Mouse (Mus musculus) myocyte (in vitro differentiated cells): ENCODE data around the gene Gm42791. TPM values are rescaled to one million over a fixed set of nuclear protein-coding genes. Genes with fewer than 3 reads are reported as not detected.

Experiments
- H3K27me3 ChIP-seq: one replicate; pipeline ENCODE4 v1.6.1; 2011; ENCODE audit not compliant: control insufficient read depth, insufficient read depth, insufficient read length
- H3K36me3 ChIP-seq: one replicate; pipeline ENCODE4 v1.6.1; 2011; ENCODE audit not compliant: control insufficient read depth, insufficient read depth
- H3K4me2 ChIP-seq: one replicate; pipeline ENCODE4 v1.6.1; 2011; ENCODE audit warnings: low read depth, control low read depth
- H3K4me3 ChIP-seq: one replicate; pipeline ENCODE4 v1.5.1; 2011; ENCODE audit warnings: mild to moderate bottlenecking, control low read depth, moderate library complexity
- H3K79me2 ChIP-seq: one replicate; pipeline ENCODE4 v1.6.1; 2011; ENCODE audit not compliant: control insufficient read depth, insufficient read depth
- H3ac ChIP-seq: one replicate; pipeline ENCODE4 v1.6.1; 2011; ENCODE audit not compliant: control insufficient read depth, insufficient read length
- CEBPB ChIP-seq: IDR thresholded peaks from 2 replicates; pipeline ENCODE4 v1.6.1; 2011; ENCODE audit warnings: mild to moderate bottlenecking, moderate library complexity; ENCODE audit not compliant: poor library complexity, insufficient read depth, severe bottlenecking
- E2F4 ChIP-seq: IDR thresholded peaks from one replicate; pipeline ENCODE4 v1.6.1; 2011; ENCODE audit warnings: mild to moderate bottlenecking, control low read depth, moderate library complexity; ENCODE audit not compliant: insufficient read depth
- MAX ChIP-seq: IDR thresholded peaks from one replicate; pipeline ENCODE4 v1.6.1; 2011; ENCODE audit warnings: low read depth, mild to moderate bottlenecking, control low read depth
- MYOD1 ChIP-seq, 3 experiments: IDR thresholded peaks; one replicate each; pipeline ENCODE4 v1.6.1; 2011; ENCODE audit warnings: control low read depth in 2 of 3, low read depth in 2 of 3, mild to moderate bottlenecking in 2 of 3, moderate library complexity in 1 of 3; ENCODE audit not compliant: insufficient read length in 2 of 3, control insufficient read depth in 1 of 3
- MYOG ChIP-seq, 3 experiments: IDR thresholded peaks; one replicate each; pipeline ENCODE4 v1.6.1; 2011; ENCODE audit warnings: control low read depth in 2 of 3, low read depth in 2 of 3, mild to moderate bottlenecking in 2 of 3; ENCODE audit not compliant: insufficient read length in 2 of 3, control insufficient read depth in 1 of 3, insufficient read depth in 1 of 3
- POLR2A ChIP-seq: IDR thresholded peaks from one replicate; pipeline ENCODE4 v1.6.1; 2011; ENCODE audit warnings: low read depth, mild to moderate bottlenecking, control low read depth, moderate library complexity; ENCODE audit not compliant: insufficient read length
- POLR2AphosphoS2 ChIP-seq: IDR thresholded peaks from one replicate; pipeline ENCODE4 v1.6.1; 2011; ENCODE audit warnings: low read depth, control low read depth; ENCODE audit not compliant: insufficient read length
- REST ChIP-seq: IDR thresholded peaks from one replicate; pipeline ENCODE4 v1.6.1; 2011; ENCODE audit warnings: mild to moderate bottlenecking, control low read depth, moderate library complexity; ENCODE audit not compliant: insufficient read depth, insufficient read length
- SRF ChIP-seq: IDR thresholded peaks from one replicate; pipeline ENCODE4 v1.6.1; 2011; ENCODE audit warnings: low read depth; ENCODE audit not compliant: control insufficient read depth, insufficient read length
- TCF12 ChIP-seq: IDR thresholded peaks from one replicate; pipeline ENCODE4 v1.6.1; 2011; ENCODE audit warnings: mild to moderate bottlenecking, control low read depth; ENCODE audit not compliant: poor library complexity, insufficient read depth, severe bottlenecking
- TCF3 ChIP-seq: IDR thresholded peaks from one replicate; pipeline ENCODE4 v1.6.1; 2011; ENCODE audit warnings: low read depth, control low read depth; ENCODE audit not compliant: insufficient read length
- USF1 ChIP-seq: IDR thresholded peaks from one replicate; pipeline ENCODE4 v1.6.1; 2011; ENCODE audit warnings: low read depth, mild to moderate bottlenecking, control low read depth, moderate library complexity
- polyA plus RNA-seq: library from polyadenylated mRNA; unstranded; fragments of >200 nt; fragmentation: generic; extraction: Trizol; gene quantifications from one replicate; pipeline ENCODE4 v1.2.1, GENCODE M21; 2012; ENCODE audit warnings: missing spikeins

The Gm42791 gene
- polyA plus RNA-seq, 1 experiment, result 0.11 TPM

DNA sequence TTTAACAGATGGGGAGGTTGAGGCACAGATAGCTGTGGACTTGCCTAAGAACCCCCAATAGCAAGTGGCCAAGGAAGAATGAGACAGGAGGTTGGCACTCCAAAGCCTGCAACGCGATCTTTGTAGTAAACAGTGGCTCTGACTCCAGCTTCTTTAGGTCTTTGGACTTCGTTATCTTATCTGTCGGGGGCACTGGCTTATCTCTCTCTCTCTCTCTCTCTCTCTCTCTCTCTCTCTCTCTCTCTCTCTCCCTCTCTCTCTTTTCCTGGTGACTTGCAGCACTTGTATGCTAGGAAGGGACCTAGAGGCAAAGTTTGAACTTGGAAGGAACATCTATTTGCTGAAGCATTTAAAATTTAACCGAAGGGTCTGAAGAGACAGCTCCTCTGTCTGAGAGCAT, 33.4 kb upstream of the Gm42791 start:
- H3ac ChIP-seq, result no peak overlapping the region
- no peak overlapping the region for H3K4me3 ChIP-seq
- TF ChIP-seq MYOG (IDR thresholded peaks at IDR 0.05; ENCODE audit: control insufficient read depth in 1 of 3, insufficient read depth in 1 of 3, insufficient read length in 2 of 3, low read depth in 2 of 3), result no peak
- no peak for TF ChIP-seq CEBPB
- TF ChIP-seq E2F4, result no peak
- TF ChIP-seq POLR2AphosphoS2, result no peak
- no peak for TF ChIP-seq POLR2A
- no peak for TF ChIP-seq MYOD1 (IDR thresholded peaks at IDR 0.05; ENCODE audit: control insufficient read depth in 1 of 3, insufficient read length in 2 of 3, low read depth in 2 of 3)
- TF ChIP-seq SRF, result no peak
- no peak for TF ChIP-seq TCF3
- no peak for TF ChIP-seq MAX
- no peak for TF ChIP-seq REST
- no peak for TF ChIP-seq TCF12
- TF ChIP-seq USF1, result no peak
- no peaks in the 10 kb centered on the region for H3K79me2 ChIP-seq
- no peaks in the 10 kb centered on the region for H3K27me3 ChIP-seq
- H3K4me2 ChIP-seq, result no peak overlapping the region
- no peaks in the 10 kb centered on the region for H3K36me3 ChIP-seq

DNA sequence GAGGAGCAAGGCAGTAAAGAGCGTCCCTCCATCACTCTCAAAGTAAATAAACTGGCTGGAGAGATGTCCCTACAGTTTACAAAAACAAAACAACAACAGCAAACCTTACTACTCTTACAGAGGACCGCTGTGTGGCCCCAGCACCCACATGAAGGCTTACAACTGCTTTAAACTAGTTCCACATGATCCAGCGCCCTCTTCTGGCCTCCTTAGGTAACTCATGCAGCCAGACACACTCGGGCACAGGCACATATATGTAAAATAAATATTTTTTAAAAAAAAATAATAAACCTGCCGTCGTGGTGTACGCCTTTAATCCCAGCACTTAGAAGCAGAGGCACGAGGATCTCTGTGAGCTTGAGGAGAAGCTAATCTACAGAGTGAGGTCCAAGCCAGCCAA, 32.4 kb upstream of the Gm42791 start:
- Histone ChIP-seq H3ac (no peak overlapping the region), H3K4me3 (no peak overlapping the region), H3K4me2 (no peak overlapping the region), H3K36me3 (no peaks in the 10 kb centered on the region), H3K79me2 (no peaks in the 10 kb centered on the region), H3K27me3 (no peaks in the 10 kb centered on the region)
- TF ChIP-seq SRF (no peak), E2F4 (no peak), POLR2AphosphoS2 (no peak), CEBPB (no peak), MAX (no peak), MYOG (IDR thresholded peaks at IDR 0.05; ENCODE audit: control insufficient read depth in 1 of 3, insufficient read depth in 1 of 3, insufficient read length in 2 of 3, low read depth in 2 of 3) (no peak), POLR2A (no peak)

DNA sequence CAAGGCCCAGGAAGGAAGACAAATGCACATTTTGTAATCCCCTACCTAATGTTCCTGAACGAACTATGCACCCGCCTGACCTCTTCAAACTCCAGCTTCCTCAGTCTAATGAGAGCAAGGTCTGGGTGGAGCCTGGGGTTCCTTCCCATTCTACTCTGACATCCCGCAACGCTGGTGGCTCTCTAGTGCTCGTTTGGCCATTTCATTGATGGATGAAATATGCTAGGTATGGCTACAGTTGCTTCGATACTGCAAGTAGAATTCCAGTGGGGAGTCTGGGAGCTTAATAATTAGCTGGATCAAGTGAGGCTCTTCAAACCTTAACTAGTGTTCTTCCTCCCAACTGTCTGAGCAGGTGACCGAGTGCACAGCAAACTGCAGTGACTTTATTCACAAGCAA, 26.2 kb upstream of the Gm42791 start:
- H3K79me2 ChIP-seq, result no peaks in the 10 kb centered on the region
- TF ChIP-seq MAX (no peak), REST (no peak), POLR2AphosphoS2 (no peak), SRF (no peak), TCF12 (no peak), CEBPB (no peak), MYOD1 (IDR thresholded peaks at IDR 0.05; ENCODE audit: control insufficient read depth in 1 of 3, insufficient read length in 2 of 3, low read depth in 2 of 3) (no peak), TCF3 (no peak), POLR2A (no peak), E2F4 (no peak)
- no peaks in the 10 kb centered on the region for H3K27me3 ChIP-seq
- no peak overlapping the region for H3K4me3 ChIP-seq
- H3ac ChIP-seq, result no peak overlapping the region
- H3K36me3 ChIP-seq, result no peaks in the 10 kb centered on the region
- H3K4me2 ChIP-seq, result no peak overlapping the region

DNA sequence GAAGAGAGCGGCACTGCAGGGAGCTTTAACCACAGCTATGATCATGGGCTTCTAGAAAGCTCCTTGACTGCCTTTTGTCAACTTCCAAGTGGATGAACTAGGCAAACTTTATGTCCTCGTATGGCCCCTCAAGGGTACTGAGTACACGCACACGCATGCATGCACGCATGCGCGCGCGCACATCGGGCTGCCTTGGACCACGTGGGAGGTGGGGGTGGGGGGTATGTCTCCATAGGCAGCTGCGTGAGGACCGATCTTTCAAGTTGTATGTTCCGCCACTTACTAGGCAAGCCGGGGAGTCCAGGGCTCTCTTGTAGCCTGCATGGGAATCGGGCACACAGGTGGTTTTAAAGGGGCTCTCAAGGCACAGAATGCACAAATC, 25.7 kb upstream of the Gm42791 start:
- no peak overlapping the region for H3K4me2 ChIP-seq
- TF ChIP-seq MYOD1 (IDR thresholded peaks at IDR 0.05; ENCODE audit: control insufficient read depth in 1 of 3, insufficient read length in 2 of 3, low read depth in 2 of 3) (no peak), MYOG (IDR thresholded peaks at IDR 0.05; ENCODE audit: control insufficient read depth in 1 of 3, insufficient read depth in 1 of 3, insufficient read length in 2 of 3, low read depth in 2 of 3) (no peak), TCF3 (no peak), USF1 (no peak), SRF (no peak), MAX (no peak), POLR2AphosphoS2 (no peak), POLR2A (no peak), TCF12 (no peak), REST (no peak), CEBPB (no peak), E2F4 (no peak)
- H3K27me3 ChIP-seq, result no peaks in the 10 kb centered on the region
- H3K36me3 ChIP-seq, result no peaks in the 10 kb centered on the region
- no peak overlapping the region for H3ac ChIP-seq
- H3K4me3 ChIP-seq, result no peak overlapping the region
- H3K79me2 ChIP-seq, result no peaks in the 10 kb centered on the region

DNA sequence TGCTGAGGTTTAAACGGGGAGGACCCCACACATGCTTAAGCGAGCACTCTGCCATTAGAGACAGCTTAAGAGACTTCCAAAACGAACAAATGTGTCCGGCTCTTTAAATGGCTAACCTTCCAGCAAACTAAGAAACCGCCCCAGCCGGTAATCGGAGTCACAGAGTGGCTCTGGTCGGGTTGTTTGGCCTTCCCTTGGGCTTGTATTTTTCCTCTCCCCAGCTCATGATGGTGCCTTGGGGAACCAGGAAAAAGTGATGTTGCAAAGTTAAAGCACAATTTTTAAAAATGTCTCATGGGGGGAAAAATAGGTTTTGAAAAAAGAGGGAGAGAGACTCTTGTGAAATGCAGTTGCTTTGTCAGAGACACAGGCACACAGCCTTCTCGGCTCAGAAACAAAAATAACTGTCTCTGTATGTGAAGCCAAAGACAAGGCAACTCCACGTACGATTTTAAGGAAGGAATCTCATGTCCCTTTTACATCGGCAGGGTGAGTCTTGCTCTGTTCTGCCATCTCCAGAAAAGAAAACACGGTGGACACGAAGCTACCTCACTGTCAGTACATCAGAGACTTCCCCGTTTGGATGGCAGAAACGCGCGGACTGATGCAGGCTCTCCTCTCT, 25.2 kb upstream of the Gm42791 start:
- Histone ChIP-seq H3K79me2 (no peaks in the 10 kb centered on the region), H3K4me2 (no peak overlapping the region), H3K36me3 (no peaks in the 10 kb centered on the region), H3K27me3 (no peaks in the 10 kb centered on the region), H3K4me3 (no peak overlapping the region), H3ac (no peak overlapping the region)
- TF ChIP-seq SRF (no peak), REST (no peak), TCF12 (no peak), E2F4 (no peak), POLR2A (no peak), CEBPB (no peak), MAX (no peak), MYOD1 (IDR thresholded peaks at IDR 0.05; ENCODE audit: control insufficient read depth in 1 of 3, insufficient read length in 2 of 3, low read depth in 2 of 3) (no peak), POLR2AphosphoS2 (no peak), USF1 (no peak), TCF3 (no peak), MYOG (IDR thresholded peaks at IDR 0.05; ENCODE audit: control insufficient read depth in 1 of 3, insufficient read depth in 1 of 3, insufficient read length in 2 of 3, low read depth in 2 of 3) (no peak)
